Mouse (Mus musculus): ENCODE measurements around the gene Kcnj14. TPM values are rescaled to one million over a fixed set of nuclear protein-coding genes. Genes with fewer than 3 reads are reported as not detected.

Kcnj14 gene
- total and polyA plus RNA-seq, 2 experiments from 2014 or later, result 1.00 to 1.1 TPM

GRCm38 (mm10) chr7:45867871-45868270, 43.3 kb upstream of the Kcnj14 start:
- TF ChIP-seq CTCF (IDR thresholded peaks at IDR 0.05; ENCODE audit: low read depth), result no peak
- Histone ChIP-seq H3K4me1 (ENCODE audit: insufficient read depth) (peaks cover 25% of the 10 kb centered on the region), H3K4me2 (ENCODE audit: low read depth) (peak overlapping the region; percentile 85), H3K9me3 (ENCODE audit: low read length) (no peaks in the 10 kb centered on the region), H3K9ac (0 out of 2 replicates have a peak overlapping the region, but pooled peaks have one; percentile 4), H3K27me3 (ENCODE audit: insufficient read depth, low read length) (no peaks in the 10 kb centered on the region; the same call in 1 of the 2 replicates), H3K27ac (ENCODE audit: low read depth, low read length) (0 out of 2 replicates have a peak overlapping the region, but pooled peaks have one; percentile 21), H3K36me3 (ENCODE audit: insufficient read depth) (no peaks in the 10 kb centered on the region), H3K4me3 (ENCODE audit: low read depth, low read length) (no peak overlapping the region)
- ATAC-seq, result no peak
- WGBS, result 23% methylated on average over 2 of the region's 2 CpGs
- no peak for DNase-seq

DNA sequence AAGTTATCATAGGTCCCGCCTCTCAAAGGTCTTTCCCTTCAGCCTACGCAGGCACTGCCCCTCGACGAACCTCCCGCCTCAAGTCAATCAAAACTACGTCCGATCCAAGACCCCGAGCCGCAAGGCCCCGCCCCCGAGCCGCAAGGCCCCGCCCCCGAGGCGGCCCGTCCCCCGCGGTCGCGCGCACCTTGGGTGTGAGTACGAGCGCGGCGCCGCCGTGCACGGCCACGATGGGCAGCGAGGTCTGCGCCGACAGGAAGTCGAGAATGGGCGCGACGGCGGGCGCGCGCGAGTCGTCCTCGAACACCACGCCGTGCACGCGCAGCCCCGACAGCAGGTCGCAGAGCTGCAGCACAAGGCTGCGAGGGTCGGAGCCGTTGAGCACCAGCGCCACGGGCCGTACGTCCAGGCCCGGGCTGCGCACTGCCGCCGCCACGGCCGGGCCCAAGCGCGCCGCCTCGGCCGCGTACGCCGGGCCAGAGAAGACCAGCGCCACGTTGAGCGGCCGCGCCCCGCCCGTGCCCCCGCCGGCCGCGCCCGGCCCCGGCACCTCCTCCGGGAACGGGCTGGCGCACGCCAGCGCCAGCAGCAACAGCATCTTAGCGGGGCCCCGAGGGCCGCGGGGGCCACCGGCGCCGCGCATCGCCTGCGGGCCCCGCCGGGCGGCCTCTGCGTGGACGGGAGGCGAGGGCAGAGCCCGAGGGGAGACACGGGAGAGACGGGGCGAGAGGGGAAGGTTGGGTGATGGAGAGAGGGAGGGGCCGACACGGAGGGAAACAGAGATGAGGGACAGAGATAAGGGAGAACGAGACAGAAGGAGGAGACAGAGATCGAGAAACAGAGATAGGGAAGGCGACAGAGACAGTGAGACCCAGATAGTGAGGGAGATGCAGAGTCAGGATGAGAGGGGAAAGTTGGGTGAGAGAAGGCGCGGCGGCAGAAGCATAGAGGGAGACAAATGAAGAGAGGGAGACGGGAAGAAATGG, 41.6 kb upstream of the Kcnj14 start:
- DNase-seq, result peak; percentile 96
- 2% methylated on average over 100 of the region's 117 CpGs for WGBS

GRCm38 (mm10) chr7:45864435-45864834, 39.9 kb upstream of the Kcnj14 start:
- WGBS, result 70% methylated on average over 3 of the region's 3 CpGs
- no peak for TF ChIP-seq CTCF (IDR thresholded peaks at IDR 0.05; ENCODE audit: low read depth)
- Histone ChIP-seq H3K4me2 (ENCODE audit: low read depth) (no peak overlapping the region), H3K9me3 (ENCODE audit: low read length) (no peaks in the 10 kb centered on the region), H3K36me3 (ENCODE audit: insufficient read depth) (no peaks in the 10 kb centered on the region), H3K27me3 (ENCODE audit: insufficient read depth, low read length) (no peaks in the 10 kb centered on the region; the same call in 1 of the 2 replicates), H3K4me3 (ENCODE audit: low read depth, low read length) (no peak overlapping the region), H3K27ac (ENCODE audit: low read depth, low read length) (no peak overlapping the region), H3K4me1 (ENCODE audit: insufficient read depth) (peaks cover 17% of the 10 kb centered on the region), H3K9ac (no peak overlapping the region)
- ATAC-seq (no peak), DNase-seq (no peak)

More for the DNA sequence above, 41.6 kb upstream of the Kcnj14 start:
- no peak for TF ChIP-seq CTCF (IDR thresholded peaks at IDR 0.05; ENCODE audit: low read depth)
- peak overlapping the region; percentile 81 for H3K4me3 ChIP-seq (ENCODE audit: low read depth, low read length)
- peak overlapping the region; percentile 79 for H3K27ac ChIP-seq (ENCODE audit: low read depth, low read length)
- H3K27me3 ChIP-seq (ENCODE audit: insufficient read depth, low read length), result no peaks in the 10 kb centered on the region; the same call in 1 of the 2 replicates
- no peaks in the 10 kb centered on the region for H3K36me3 ChIP-seq (ENCODE audit: insufficient read depth)
- peaks cover 25% of the 10 kb centered on the region for H3K4me1 ChIP-seq (ENCODE audit: insufficient read depth)
- no peaks in the 10 kb centered on the region for H3K9me3 ChIP-seq (ENCODE audit: low read length)
- peak overlapping the region; percentile 85 for H3K4me2 ChIP-seq (ENCODE audit: low read depth)
- peak; percentile 84 for ATAC-seq
- H3K9ac ChIP-seq, result peak overlapping the region; percentile 75

DNA sequence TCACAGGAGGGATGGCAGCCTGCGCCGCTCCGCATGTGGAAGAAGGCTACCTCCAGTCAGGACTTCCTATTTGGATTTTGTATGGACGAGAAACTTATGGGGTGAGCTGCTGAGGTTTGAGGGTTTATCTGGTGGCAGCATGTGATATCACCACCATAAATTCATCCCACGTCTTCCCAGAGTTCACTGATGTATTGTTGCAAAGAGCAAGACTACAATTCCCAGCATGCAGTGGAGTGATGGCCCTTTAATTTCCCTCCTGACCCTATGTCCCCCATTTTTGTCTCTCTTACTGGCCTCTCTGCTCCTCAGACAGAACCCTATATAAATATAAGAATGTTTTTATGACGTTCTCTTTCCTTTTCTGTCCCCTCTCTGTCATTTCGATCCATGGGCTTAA, 38.2 kb upstream of the Kcnj14 start:
- TF ChIP-seq CTCF (IDR thresholded peaks at IDR 0.05; ENCODE audit: low read depth), result no peak
- Histone ChIP-seq H3K36me3 (ENCODE audit: insufficient read depth) (no peaks in the 10 kb centered on the region), H3K27ac (ENCODE audit: low read depth, low read length) (no peak overlapping the region), H3K4me1 (ENCODE audit: insufficient read depth) (peaks cover 7% of the 10 kb centered on the region), H3K27me3 (ENCODE audit: insufficient read depth, low read length) (no peaks in the 10 kb centered on the region; the same call in 1 of the 2 replicates), H3K4me3 (ENCODE audit: low read depth, low read length) (no peak overlapping the region), H3K9me3 (ENCODE audit: low read length) (no peaks in the 10 kb centered on the region), H3K9ac (no peak overlapping the region), H3K4me2 (ENCODE audit: low read depth) (no peak overlapping the region)
- ATAC-seq (no peak), DNase-seq (no peak)
- WGBS, result 85% methylated on average over 7 of the region's 7 CpGs

DNA sequence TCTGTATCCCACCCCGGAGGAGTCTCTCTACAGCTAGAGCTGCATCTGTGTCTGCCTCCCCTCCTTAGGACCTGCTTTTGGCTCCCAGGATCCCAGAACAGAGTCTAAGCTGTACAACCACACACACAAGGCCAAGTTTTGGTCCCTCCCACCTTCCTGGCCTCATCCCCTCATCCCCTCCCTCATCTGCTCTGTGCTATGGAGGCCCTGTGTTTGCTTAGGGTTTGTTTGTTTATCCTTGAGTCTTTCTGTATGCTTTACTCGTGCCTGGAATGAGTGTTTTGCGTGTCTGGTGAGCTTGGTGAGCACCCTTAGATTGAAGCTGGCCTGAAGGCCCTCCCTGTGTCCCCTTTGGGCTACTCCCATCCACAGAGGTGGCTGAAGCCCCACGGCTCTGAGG, 34.4 kb upstream of the Kcnj14 start:
- WGBS, result 75% methylated on average over 4 of the region's 4 CpGs
- no peak for TF ChIP-seq CTCF (IDR thresholded peaks at IDR 0.05; ENCODE audit: low read depth)
- Histone ChIP-seq H3K27me3 (ENCODE audit: insufficient read depth, low read length) (no peaks in the 10 kb centered on the region; the same call in none of the 2 replicates), H3K9ac (no peak overlapping the region), H3K4me1 (ENCODE audit: insufficient read depth) (peaks cover 5% of the 10 kb centered on the region; the same call in 1 of the 2 replicates), H3K9me3 (ENCODE audit: low read length) (no peaks in the 10 kb centered on the region), H3K36me3 (ENCODE audit: insufficient read depth) (no peaks in the 10 kb centered on the region), H3K4me2 (ENCODE audit: low read depth) (no peak overlapping the region), H3K4me3 (ENCODE audit: low read depth, low read length) (no peak overlapping the region), H3K27ac (ENCODE audit: low read depth, low read length) (no peak overlapping the region)
- ATAC-seq (no peak), DNase-seq (no peak)

DNA sequence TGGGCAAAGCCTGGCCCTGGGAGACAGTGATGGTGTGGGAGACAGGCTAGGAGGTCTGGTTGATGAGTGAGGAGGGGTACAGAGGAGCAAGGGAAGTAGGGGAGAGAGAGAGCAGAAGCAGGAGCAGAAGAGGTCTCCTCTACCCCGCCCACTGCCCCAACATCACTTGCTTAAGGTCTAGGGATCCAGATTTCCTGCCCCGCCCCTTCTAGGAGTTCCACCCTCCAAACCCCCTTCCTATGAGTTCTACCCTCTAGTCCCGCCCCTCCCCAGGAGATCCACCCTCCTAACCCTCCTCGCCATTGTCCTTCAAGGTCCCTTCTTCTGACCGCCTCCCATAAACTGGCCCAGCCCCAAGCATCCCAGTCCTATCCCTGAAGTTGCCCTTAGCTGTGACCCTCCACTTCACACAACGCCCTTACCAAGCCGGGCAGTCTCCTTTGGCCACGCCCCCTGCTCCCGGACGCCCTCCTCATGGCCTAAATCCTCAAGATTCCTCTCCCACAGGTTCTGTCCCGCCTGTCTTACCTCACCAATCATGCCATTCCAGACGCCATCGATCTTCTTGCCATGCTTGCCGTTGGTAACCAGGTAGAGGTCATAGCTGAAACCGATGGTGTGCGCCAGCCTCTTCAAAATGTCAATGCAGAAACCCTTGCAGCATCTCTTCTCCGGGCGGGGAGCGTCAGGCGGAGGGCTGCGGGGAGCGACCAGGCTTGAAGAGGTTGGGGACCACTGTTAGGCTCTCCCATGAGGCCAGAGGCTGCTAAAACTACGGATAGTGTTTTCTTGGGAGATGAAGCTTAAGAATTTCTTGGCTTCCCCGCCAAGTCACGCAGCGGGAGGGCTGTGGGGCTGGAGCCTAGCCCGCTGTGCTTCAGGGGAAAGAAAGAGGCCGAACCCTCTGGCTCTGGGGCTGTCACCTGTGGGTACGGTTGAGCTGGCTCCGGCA, 32.6 kb upstream of the Kcnj14 start:
- H3K4me1 ChIP-seq (ENCODE audit: insufficient read depth), result peaks cover 5% of the 10 kb centered on the region; the same call in 1 of the 2 replicates
- no peak for TF ChIP-seq CTCF (IDR thresholded peaks at IDR 0.05; ENCODE audit: low read depth)
- H3K9ac ChIP-seq, result peak overlapping the region; percentile 45
- H3K36me3 ChIP-seq (ENCODE audit: insufficient read depth), result no peaks in the 10 kb centered on the region; the same call in 1 of the 2 replicates
- ATAC-seq (peak; percentile 39; the same call in 1 of the 2 replicates), DNase-seq (peak; percentile 49)
- peak overlapping the region; percentile 53 for H3K4me2 ChIP-seq (ENCODE audit: low read depth)
- H3K9me3 ChIP-seq (ENCODE audit: low read length), result no peaks in the 10 kb centered on the region
- WGBS, result 9% methylated on average over 30 of the region's 30 CpGs
- H3K27ac ChIP-seq (ENCODE audit: low read depth, low read length), result no peak overlapping the region
- H3K4me3 ChIP-seq (ENCODE audit: low read depth, low read length), result peak overlapping the region; percentile 35
- H3K27me3 ChIP-seq (ENCODE audit: insufficient read depth, low read length), result no peaks in the 10 kb centered on the region; the same call in none of the 2 replicates

Measured in forebrain, postnatal 0 days (tissue).